Mouse (Mus musculus) MEL (cell line): ENCODE results near the gene Acta1. TPM values are rescaled to one million over a fixed set of nuclear protein-coding genes. Genes with fewer than 3 reads are reported as not detected.

Experiments
- DNase-seq: peaks from one replicate; pipeline ENCODE4 v3.0.0; 2011; ENCODE audit warnings: low read depth, low spot score
- H3K27ac ChIP-seq: 2 replicates; pipeline ENCODE4 v1.5.1; 2012; ENCODE audit warnings: low read depth, mild to moderate bottlenecking, control low read depth, low read length, moderate library complexity; ENCODE audit not compliant: control insufficient read depth
- H3K27me3 ChIP-seq, 2 experiments: fragments of 150-350 bp in 1 of 2; sonication (generic) in 1 of 2; 2 replicates each; pipeline ENCODE4 v1.6.1; 2012; ENCODE audit warnings: low read length in 2 of 2, mild to moderate bottlenecking in 2 of 2, improper control_type of control experiment in 1 of 2, moderate library complexity in 1 of 2; ENCODE audit not compliant: insufficient read depth in 2 of 2, control insufficient read depth in 1 of 2
- H3K36me3 ChIP-seq, 2 experiments: 2 replicates each; pipeline ENCODE4 v1.6.1; 2012 to 2014; ENCODE audit warnings: low read length in 2 of 2, improper control_type of control experiment in 1 of 2, inconsistent platforms in 1 of 2, mild to moderate bottlenecking in 1 of 2; ENCODE audit not compliant: insufficient read depth in 2 of 2, control insufficient read depth in 1 of 2
- H3K4me1 ChIP-seq, 2 experiments: fragments of 150-350 bp in 1 of 2; sonication (generic) in 1 of 2; 2 replicates each; pipeline ENCODE4 v1.6.1; 2012; ENCODE audit warnings: low read length in 2 of 2, improper control_type of control experiment in 1 of 2, mild to moderate bottlenecking in 1 of 2; ENCODE audit not compliant: insufficient read depth in 2 of 2, control insufficient read depth in 1 of 2
- H3K4me3 ChIP-seq, 2 experiments: fragments of 150-350 bp in 1 of 2; sonication (generic) in 1 of 2; 2 replicates each; pipeline ENCODE4 v1.5.1; 2012; ENCODE audit warnings: low read depth in 2 of 2, low read length in 2 of 2, mild to moderate bottlenecking in 2 of 2, moderate library complexity in 2 of 2, control low read depth in 1 of 2, improper control_type of control experiment in 1 of 2; ENCODE audit not compliant: control insufficient read depth in 1 of 2, insufficient read depth in 1 of 2
- H3K79me2 ChIP-seq: 2 replicates; pipeline ENCODE4 v1.6.1; 2012; ENCODE audit warnings: mild to moderate bottlenecking, low read length, moderate library complexity; ENCODE audit not compliant: control insufficient read depth, poor library complexity, insufficient read depth
- H3K9ac ChIP-seq: 2 replicates; pipeline ENCODE4 v1.6.1; 2012; ENCODE audit warnings: low read depth, mild to moderate bottlenecking, control low read depth, low read length, moderate library complexity; ENCODE audit not compliant: control insufficient read depth, poor library complexity, severe bottlenecking
- H3K9me3 ChIP-seq: fragments of 150-350 bp; sonication (generic); replicated peaks from 2 replicates; pipeline ENCODE4 v1.6.1; 2012; ENCODE audit warnings: mild to moderate bottlenecking, low read length, improper control_type of control experiment, moderate library complexity; ENCODE audit not compliant: insufficient read depth
- CHD2 ChIP-seq: IDR thresholded peaks from 2 replicates; pipeline ENCODE4 v1.6.1; 2011; ENCODE audit warnings: low read length, improper control_type of control experiment
- ETS1 ChIP-seq: IDR thresholded peaks from 2 replicates; pipeline ENCODE4 v1.6.1; 2012; ENCODE audit warnings: low read depth, mild to moderate bottlenecking, inconsistent platforms, low read length, improper control_type of control experiment, moderate library complexity
- MYC ChIP-seq: IDR thresholded peaks from 2 replicates; pipeline ENCODE4 v1.6.1; 2011; ENCODE audit warnings: low read depth, mild to moderate bottlenecking, low read length, improper control_type of control experiment, moderate library complexity
- NELFE ChIP-seq: IDR thresholded peaks from 2 replicates; pipeline ENCODE4 v1.6.1; 2011; ENCODE audit warnings: low read depth, low read length, improper control_type of control experiment
- NRF1 ChIP-seq: IDR thresholded peaks from 2 replicates; pipeline ENCODE4 v1.6.1; 2014; ENCODE audit warnings: low read depth, mild to moderate bottlenecking, inconsistent platforms, low read length, improper control_type of control experiment, moderate library complexity; ENCODE audit not compliant: poor library complexity, insufficient read depth, severe bottlenecking
- ZC3H11A ChIP-seq: IDR thresholded peaks from 2 replicates; pipeline ENCODE4 v1.6.1; 2012; ENCODE audit warnings: low read depth, mild to moderate bottlenecking, inconsistent platforms, low read length, improper control_type of control experiment
- polyA plus RNA-seq, 2 experiments: library from polyadenylated mRNA; stranded (reverse) in 1 of 2; unstranded in 1 of 2; fragments of >175 nt in 1 of 2; fragments of >200 nt in 1 of 2; gene quantifications; 2 replicates each; pipeline versions ENCODE4 v1.2.1 to v1.2.4; 2012; ENCODE audit warnings: low replicate concordance in 2 of 2, low read depth in 1 of 2; ENCODE audit not compliant: insufficient read length in 2 of 2, insufficient read depth in 1 of 2, missing spikeins in 1 of 2
- total RNA-seq: library from RNA; depleted of rRNA; stranded (reverse); fragments of 300-350 nt; gene quantifications from 2 replicates; pipeline ENCODE4 v1.2.3, GENCODE M21; 2012; rRNA removed

Gene Acta1
- total and polyA plus RNA-seq, 3 experiments, result 0.23 to 0.32 TPM; not detected in 1

- H3K4me3 ChIP-seq, result no peak overlapping the region
- no peak overlapping the region for H3K9ac ChIP-seq
- H3K4me1 ChIP-seq, result 0 out of 4 replicates have a peak, but pooled peaks cover 0 to 6% of the 10 kb centered on the region in 2 experiments
- H3K27me3 ChIP-seq, result no peaks in the 10 kb centered on the region
- peaks cover 12% of the 10 kb centered on the region; the same call in 1 of the 2 replicates for H3K79me2 ChIP-seq
- H3K27ac ChIP-seq, result no peak overlapping the region
- TF ChIP-seq ZC3H11A, result no peak
- no peak for TF ChIP-seq CHD2
- TF ChIP-seq NELFE, result no peak
- no peak for TF ChIP-seq NRF1
- TF ChIP-seq MYC, result no peak
- no peak for TF ChIP-seq ETS1
- H3K9me3 ChIP-seq, result no peaks in the 10 kb centered on the region
- peaks cover 2 to 3% of the 10 kb centered on the region in 2 experiments; a peak in 2 of 4 replicates for H3K36me3 ChIP-seq
- DNase-seq, result no peak
These were observed 52.5 kb downstream of the Acta1 start for GRCm38 (mm10) chr8:123842086-123842485.

Other genes with a start within 250 kb of the Acta1 start
- not detected in 2 replicates for gene Rhou, start 240.8 kb downstream of the Acta1 start, total RNA-seq
- gene Rhou, start 240.8 kb downstream of the Acta1 start, polyA plus RNA-seq, result not detected
- gene Rab4a, start 88.8 kb downstream of the Acta1 start, total RNA-seq, result 22.2 and 23.1 TPM in 2 replicates
- gene Rab4a, start 88.8 kb downstream of the Acta1 start, polyA plus RNA-seq, result 10 to 100 TPM in 1 of 2 experiments, not detected in 1; 44.6 TPM
- 6.7 and 7.0 TPM in 2 replicates for gene Ccsap, start 34.5 kb downstream of the Acta1 start, total RNA-seq
- 10 to 100 TPM in 1 of 2 experiments, not detected in 1; 12.1 TPM for gene Ccsap, start 34.5 kb downstream of the Acta1 start, polyA plus RNA-seq
- gene Nup133, start 54.5 kb upstream of the Acta1 start, total RNA-seq, result 44.8 and 49.6 TPM in 2 replicates
- 10 to 100 TPM; 58.0 to 58.1 TPM for gene Nup133, start 54.5 kb upstream of the Acta1 start, polyA plus RNA-seq
- 26.1 and 37.8 TPM in 2 replicates for gene Abcb10, start 88.4 kb upstream of the Acta1 start, total RNA-seq
- 10 to 100 TPM; 32.6 to 33.7 TPM for gene Abcb10, start 88.4 kb upstream of the Acta1 start, polyA plus RNA-seq
- 85.9 and 86.3 TPM in 2 replicates for gene Taf5l, start 126.6 kb upstream of the Acta1 start, total RNA-seq
- 10 to 100 TPM in 1 of 2 experiments, not detected in 1; 88.4 TPM for gene Taf5l, start 126.6 kb upstream of the Acta1 start, polyA plus RNA-seq
- gene Urb2, start 126.8 kb upstream of the Acta1 start, total RNA-seq, result 39.7 and 40.1 TPM in 2 replicates
- 10 to 100 TPM; 31.6 to 82.4 TPM for gene Urb2, start 126.8 kb upstream of the Acta1 start, polyA plus RNA-seq